35 mouse cellular contexts compared by ENCODE assay signal in genomic region chr16:8385679-8386078, GRCm38 (mm10). TPM values are rescaled to one million over a fixed set of nuclear protein-coding genes. Genes with fewer than 3 reads are reported as not detected.
DNase-seq lines count a peak whose midpoint lies in the region; ATAC-seq and TF ChIP-seq lines count a peak whose summit lies in the region.
"Had no signal": no experiment of that assay in that cellular context is flagged by ENCODE, and none has a peak within 500 bp of the region (broad histone marks: within the 10 kb centered on the region; RNA-seq: fewer than 3 reads in every experiment).

No protein-coding gene starts in this region.

- no peak overlapping the region for H3K9ac ChIP-seq in midbrain, postnatal 0 days (replicated peaks; ENCODE audit: low read length, poor library complexity, severe bottlenecking)
- no peak overlapping the region for H3K9ac ChIP-seq in midbrain, embryonic 11.5 days (ENCODE audit: low read length)
- no peak overlapping the region for H3K9ac ChIP-seq in ES-Bruce4 (ENCODE audit: low read depth, poor library complexity, severe bottlenecking)
- no peak overlapping the region for H3K9ac ChIP-seq in stomach, postnatal 0 days (ENCODE audit: low read length)
- H3K9ac ChIP-seq: embryonic facial prominence, embryonic 15.5 days; forebrain, embryonic 12.5 days; heart, embryonic 12.5 days; hindbrain, embryonic 14.5 days; liver, embryonic 15.5 days; lung, embryonic 14.5 days; neural tube, embryonic 12.5 days had no signal

- no peak overlapping the region for H3K27ac ChIP-seq in heart, embryonic 10.5 days
- no peak overlapping the region for H3K27ac ChIP-seq in midbrain, postnatal 0 days (ENCODE audit: low read depth, low read length)
- H3K27ac ChIP-seq in midbrain, embryonic 11.5 days (ENCODE audit: low read depth, low read length) = no peak overlapping the region
- H3K27ac ChIP-seq in ES-Bruce4 (ENCODE audit: insufficient read depth, low read length) = no peak overlapping the region
- H3K27ac ChIP-seq in stomach, postnatal 0 days (replicated peaks) = no peak overlapping the region
- H3K27ac ChIP-seq: embryonic facial prominence, embryonic 10.5 days; embryonic facial prominence, embryonic 15.5 days; forebrain, embryonic 12.5 days; hindbrain, embryonic 14.5 days; liver, embryonic 15.5 days; midbrain, embryonic 10.5 days; neural tube, embryonic 12.5 days had no signal

- TF ChIP-seq POLR2A in ES-Bruce4 (IDR thresholded peaks at IDR 0.05; ENCODE audit: insufficient read depth, low read length) = no peak

- no peaks in the 10 kb centered on the region for H3K27me3 ChIP-seq in heart, embryonic 10.5 days (ENCODE audit: insufficient read depth, poor library complexity, severe bottlenecking)
- H3K27me3 ChIP-seq in midbrain, postnatal 0 days (ENCODE audit: insufficient read depth, low read length) = no peaks in the 10 kb centered on the region
- H3K27me3 ChIP-seq in midbrain, embryonic 11.5 days (ENCODE audit: control insufficient read depth, insufficient read depth, low read length) = no peaks in the 10 kb centered on the region
- H3K27me3 ChIP-seq in ES-Bruce4 (ENCODE audit: control insufficient read depth, insufficient read depth, low read length, poor library complexity, severe bottlenecking) = no peaks in the 10 kb centered on the region; the same call in 1 of the 2 replicates
- H3K27me3 ChIP-seq in stomach, postnatal 0 days (ENCODE audit: control insufficient read depth, insufficient read depth, low read length) = no peaks in the 10 kb centered on the region
- H3K27me3 ChIP-seq: embryonic facial prominence, embryonic 15.5 days; forebrain, embryonic 12.5 days; liver, embryonic 15.5 days; neural tube, embryonic 12.5 days had no signal

- no peak overlapping the region for H3K4me2 ChIP-seq in midbrain, postnatal 0 days (ENCODE audit: low read depth, low read length, poor library complexity, severe bottlenecking)
- H3K4me2 ChIP-seq in midbrain, embryonic 11.5 days = no peak overlapping the region
- no peak overlapping the region for H3K4me2 ChIP-seq in stomach, postnatal 0 days (replicated peaks; ENCODE audit: low read depth)
- H3K4me2 ChIP-seq: embryonic facial prominence, embryonic 15.5 days; forebrain, embryonic 12.5 days; heart, embryonic 12.5 days; hindbrain, embryonic 14.5 days; liver, embryonic 15.5 days; lung, embryonic 14.5 days; neural tube, embryonic 12.5 days had no signal

- no peak for TF ChIP-seq EP300 in ES-Bruce4 (IDR thresholded peaks at IDR 0.05; ENCODE audit: insufficient read depth, low read depth, low read length)
- TF ChIP-seq EP300 in stomach, postnatal 0 days (optimal IDR thresholded peaks at IDR 0.05) = no peak

- H3K9me3 ChIP-seq in heart, embryonic 10.5 days = no peaks in the 10 kb centered on the region
- H3K9me3 ChIP-seq in midbrain, postnatal 0 days (ENCODE audit: low read length) = no peaks in the 10 kb centered on the region
- no peaks in the 10 kb centered on the region for H3K9me3 ChIP-seq in midbrain, embryonic 11.5 days (ENCODE audit: control insufficient read depth, low read length)
- H3K9me3 ChIP-seq in ES-Bruce4 (replicated peaks; ENCODE audit: control insufficient read depth, insufficient read depth, low read length, poor library complexity, severe bottlenecking) = no peaks in the 10 kb centered on the region
- H3K9me3 ChIP-seq in stomach, postnatal 0 days (ENCODE audit: control insufficient read depth, low read length) = no peaks in the 10 kb centered on the region
- H3K9me3 ChIP-seq: embryonic facial prominence, embryonic 10.5 days; embryonic facial prominence, embryonic 15.5 days; forebrain, embryonic 12.5 days; heart, embryonic 12.5 days; liver, embryonic 15.5 days; midbrain, embryonic 10.5 days; neural tube, embryonic 12.5 days had no signal

- 60% methylated on average over 5 of the region's 5 CpGs for WGBS in heart, embryonic 10.5 days
- WGBS in midbrain, postnatal 0 days = 72% methylated on average over 5 of the region's 5 CpGs
- WGBS in midbrain, embryonic 11.5 days = 72% methylated on average over 5 of the region's 5 CpGs
- 67% methylated on average over 5 of the region's 5 CpGs for WGBS in stomach, postnatal 0 days

- TF ChIP-seq CTCF in midbrain, postnatal 0 days (IDR thresholded peaks at IDR 0.05) = peak; percentile 25
- TF ChIP-seq CTCF in ES-Bruce4 (IDR thresholded peaks at IDR 0.05; ENCODE audit: low read depth, low read length) = peak; percentile 5
- TF ChIP-seq CTCF in stomach, postnatal 0 days (IDR thresholded peaks at IDR 0.05; ENCODE audit: low read depth) = 0 out of 2 replicates have a peak, but pooled peaks have one; percentile 7

- ATAC-seq in midbrain, postnatal 0 days (ENCODE audit: low FRiP score) = no peak
- no peak for ATAC-seq in midbrain, embryonic 11.5 days (ENCODE audit: low FRiP score)
- no peak for ATAC-seq in stomach, postnatal 0 days (ENCODE audit: low FRiP score, low TSS enrichment)
- ATAC-seq: activated CD4-positive, CD25-positive, alpha-beta regulatory T cell, adult 4 months; inflammation-experienced regulatory T-cells, adult 6 months; midbrain, embryonic 16.5 days had no signal

- H3K4me3 ChIP-seq in heart, embryonic 10.5 days = no peak overlapping the region
- H3K4me3 ChIP-seq in midbrain, postnatal 0 days (ENCODE audit: low read depth, low read length) = no peak overlapping the region
- no peak overlapping the region for H3K4me3 ChIP-seq in midbrain, embryonic 11.5 days (ENCODE audit: low read depth, low read length)
- no peak overlapping the region for H3K4me3 ChIP-seq in ES-Bruce4 (ENCODE audit: low read depth, low read length)
- no peak overlapping the region for H3K4me3 ChIP-seq in stomach, postnatal 0 days (ENCODE audit: low read depth, low read length)
- H3K4me3 ChIP-seq: embryonic facial prominence, embryonic 10.5 days; embryonic facial prominence, embryonic 15.5 days; forebrain, embryonic 12.5 days; heart, embryonic 12.5 days; liver, embryonic 15.5 days; midbrain, embryonic 10.5 days; myocyte; neural tube, embryonic 12.5 days had no signal

- H3K36me3 ChIP-seq in heart, embryonic 10.5 days = no peaks in the 10 kb centered on the region
- no peaks in the 10 kb centered on the region for H3K36me3 ChIP-seq in midbrain, postnatal 0 days (ENCODE audit: insufficient read depth, low read length)
- H3K36me3 ChIP-seq in midbrain, embryonic 11.5 days (ENCODE audit: control insufficient read depth, insufficient read depth, low read length) = no peaks in the 10 kb centered on the region
- H3K36me3 ChIP-seq in ES-Bruce4 (ENCODE audit: control insufficient read depth, insufficient read depth, low read length, poor library complexity, severe bottlenecking) = no peaks in the 10 kb centered on the region
- H3K36me3 ChIP-seq in stomach, postnatal 0 days (ENCODE audit: control insufficient read depth, insufficient read depth, low read length) = no peaks in the 10 kb centered on the region
- H3K36me3 ChIP-seq: embryonic facial prominence, embryonic 10.5 days; embryonic facial prominence, embryonic 15.5 days; forebrain, embryonic 12.5 days; heart, embryonic 12.5 days; liver, embryonic 15.5 days; midbrain, embryonic 10.5 days; neural tube, embryonic 12.5 days had no signal

- no peaks in the 10 kb centered on the region for H3K4me1 ChIP-seq in heart, embryonic 10.5 days
- H3K4me1 ChIP-seq in midbrain, postnatal 0 days (ENCODE audit: insufficient read depth, low read length) = no peaks in the 10 kb centered on the region
- no peaks in the 10 kb centered on the region for H3K4me1 ChIP-seq in midbrain, embryonic 11.5 days (ENCODE audit: control insufficient read depth, insufficient read depth, low read length)
- H3K4me1 ChIP-seq in ES-Bruce4 (ENCODE audit: control insufficient read depth, insufficient read depth, low read length) = no peaks in the 10 kb centered on the region
- no peaks in the 10 kb centered on the region for H3K4me1 ChIP-seq in stomach, postnatal 0 days (replicated peaks; ENCODE audit: control insufficient read depth, insufficient read depth)
- H3K4me1 ChIP-seq: embryonic facial prominence, embryonic 10.5 days; embryonic facial prominence, embryonic 15.5 days; forebrain, embryonic 12.5 days; heart, embryonic 12.5 days; liver, embryonic 15.5 days; midbrain, embryonic 10.5 days; neural tube, embryonic 12.5 days had no signal

- peak; percentile 71 for DNase-seq in heart, embryonic 10.5 days (ENCODE audit: low spot score)
- no peak for DNase-seq in heart, adult 11 months
- DNase-seq in midbrain, postnatal 0 days (ENCODE audit: low spot score) = no peak
- no peak for DNase-seq in midbrain, embryonic 11.5 days (ENCODE audit: low spot score, missing footprints)
- DNase-seq in stomach, postnatal 0 days (ENCODE audit: low spot score) = no peak
- no peak for DNase-seq in liver
- DNase-seq: adrenal gland, adult 2 months; adrenal gland, postnatal 36 days; cerebellum, adult 2 months; gastrocnemius, postnatal 25 days; heart, adult 18-20 months; heart, postnatal 4 days; kidney, adult 11 months; kidney, postnatal 36 days; layer of hippocampus, postnatal 36 days; lung, embryonic 14.5 days; lung, postnatal 14 days had no signal

RNA-seq across cellular contexts. Expression of gene Tmem114, which starts 39.3 kb away (rescaled TPM):
- not detected in 2 replicates for polyA plus RNA-seq in heart, embryonic 10.5 days (2016; fragmentation: Nextera tagmentation; extraction: Ambion mirVana)
- 0.60 and 0.76 TPM in 2 replicates for total RNA-seq in midbrain, postnatal 0 days (2014; rRNA removed)
- polyA plus RNA-seq in midbrain, postnatal 0 days (2015; fragmentation: Nextera tagmentation; extraction: Ambion mirVana) = 1.4 and 1.6 TPM in 2 replicates
- polyA plus RNA-seq in midbrain, embryonic 11.5 days (2014; fragmentation: Nextera tagmentation; extraction: Ambion mirVana) = not detected in 2 replicates
- polyA plus RNA-seq in ES-Bruce4 (2011; ENCODE audit: insufficient read depth, insufficient read length, low read depth, missing spikeins) = not detected in 2 replicates
- polyA plus RNA-seq in stomach, postnatal 0 days (2015; fragmentation: Nextera tagmentation; extraction: Ambion mirVana) = 0.18 TPM in 1 of 2 replicates, not detected in the other
- total RNA-seq: adrenal gland, adult 2 months; adrenal gland, postnatal 36 days; gastrocnemius, adult 18-20 months; gastrocnemius, postnatal 25 days; heart, adult 18-20 months; heart, postnatal 4 days; liver, adult 2 months had no signal
- polyA plus RNA-seq: activated CD4-positive, CD25-positive, alpha-beta regulatory T cell, adult 4 months; adrenal gland, adult 2 months; embryonic facial prominence, embryonic 10.5 days; embryonic facial prominence, embryonic 15.5 days; forebrain, embryonic 12.5 days; heart, embryonic 12.5 days; heart, postnatal 0 days; inflammation-experienced regulatory T-cells, adult 6 months; kidney, embryonic 14.5 days; limb, embryonic 11.5 days; liver, adult 2 months; liver, embryonic 15.5 days; lung, embryonic 14.5 days; midbrain, embryonic 10.5 days; myocyte; neural tube, embryonic 12.5 days had no signal
